Mouse (Mus musculus) embryonic facial prominence, embryonic 11.5 days (tissue): ENCODE measurements around the gene Aff1. TPM values are rescaled to one million over a fixed set of nuclear protein-coding genes. Genes with fewer than 3 reads are reported as not detected.
A peak's percentile ranks its signal among the peaks of the same experiment; 100 is the strongest.

Experiments
- ATAC-seq: fragments of 200-750 bp; cut with Nextera tagmentation; replicated peaks from 2 replicates; pipeline ENCODE4 v1.8.0; 2017; ENCODE audit warnings: low read depth; ENCODE audit not compliant: insufficient number of reproducible peaks, low FRiP score, low TSS enrichment
- DNase-seq: peaks from one replicate; pipeline ENCODE4 v3.0.0-alpha.2; 2015; ENCODE audit warnings: low spot score
- H3K27ac ChIP-seq: fragments of 300-500 bp; sonication (generic); replicated peaks from 2 replicates; pipeline ENCODE4 v1.5.1; 2014; ENCODE audit warnings: mild to moderate bottlenecking, low read depth, low read length, control low read depth
- H3K27me3 ChIP-seq: fragments of 300-500 bp; sonication (generic); 2 replicates; pipeline ENCODE4 v1.6.1; 2014; ENCODE audit warnings: mild to moderate bottlenecking, low read length, moderate library complexity, mixed read lengths; ENCODE audit not compliant: control insufficient read depth, insufficient read depth
- H3K36me3 ChIP-seq: fragments of 300-500 bp; sonication (generic); replicated peaks from 2 replicates; pipeline ENCODE4 v1.6.1; 2014; ENCODE audit warnings: low read depth, mild to moderate bottlenecking, low read length, moderate library complexity, mixed read lengths; ENCODE audit not compliant: control insufficient read depth, insufficient read depth
- H3K4me1 ChIP-seq: fragments of 300-500 bp; sonication (generic); 2 replicates; pipeline ENCODE4 v1.6.1; 2014; ENCODE audit warnings: low read length, mixed read lengths; ENCODE audit not compliant: control insufficient read depth, insufficient read depth
- H3K4me2 ChIP-seq: fragments of 300-500 bp; sonication (generic); 2 replicates; pipeline ENCODE4 v1.6.1; 2014; ENCODE audit warnings: low read depth, mild to moderate bottlenecking, control low read depth, low read length, moderate library complexity
- H3K4me3 ChIP-seq: fragments of 300-500 bp; sonication (generic); 2 replicates; pipeline ENCODE4 v1.5.1; 2014; ENCODE audit warnings: low read depth, low read length, control low read depth
- H3K9ac ChIP-seq: fragments of 300-500 bp; sonication (generic); replicated peaks from 2 replicates; pipeline ENCODE4 v1.6.1; 2014; ENCODE audit warnings: mild to moderate bottlenecking, control low read depth, low read length
- H3K9me3 ChIP-seq: fragments of 300-500 bp; sonication (generic); replicated peaks from 2 replicates; pipeline ENCODE4 v1.6.1; 2016; ENCODE audit warnings: mild to moderate bottlenecking, low read length, inconsistent platforms, mixed read lengths; ENCODE audit not compliant: control insufficient read depth
- WGBS: fragments of 180-500 bp; shearing (Covaris S2); extraction: QIAGEN DNeasy Blood & Tissue Kit; methylation state at CpG from one replicate; pipeline ENCODE4 v1.1.7; 2014; 5-methylcytosine and 5-hydroxymethylcytosine counted together
- polyA plus RNA-seq: library from polyadenylated mRNA; unstranded; fragments of >200 nt; fragmentation: Nextera tagmentation; extraction: Ambion mirVana; gene quantifications from 2 replicates; pipeline ENCODE4 v1.2.1, GENCODE M21; 2014

The Aff1 gene
- 6.1 and 6.9 TPM in 2 replicates for polyA plus RNA-seq

GRCm38 (mm10) chr5:103691624-103692530, at the start of gene Aff1:
TSS of gene Aff1 (plus strand) at chr5:103692374.
- DNase-seq = peak; percentile 75
- no peak within 1 kb of the TSS for H3K27ac ChIP-seq
- H3K27me3 ChIP-seq = peaks cover 21% of the 10 kb centered on the region
- peak within 1 kb of the TSS; percentile 57 for H3K4me3 ChIP-seq
- ATAC-seq = peak; percentile 79
- H3K9me3 ChIP-seq = no peaks in the 10 kb centered on the region
- WGBS = 2% methylated on average over 49 of the region's 50 CpGs
- peak within 1 kb of the TSS; percentile 47 for H3K9ac ChIP-seq
- no peaks in the 10 kb centered on the region for H3K4me1 ChIP-seq
- peak within 1 kb of the TSS; percentile 99 for H3K4me2 ChIP-seq
- H3K36me3 ChIP-seq = no peaks in the 10 kb centered on the region

- H3K27ac ChIP-seq = no peak overlapping the region
- H3K9me3 ChIP-seq = no peaks in the 10 kb centered on the region
- no peaks in the 10 kb centered on the region for H3K27me3 ChIP-seq
- no peaks in the 10 kb centered on the region for H3K4me1 ChIP-seq
- no peak for DNase-seq
- no peak overlapping the region for H3K4me3 ChIP-seq
- H3K4me2 ChIP-seq = no peak overlapping the region
- 90% methylated on average over 1 of the region's 1 CpGs for WGBS
- no peak for ATAC-seq
- H3K9ac ChIP-seq = no peak overlapping the region
- H3K36me3 ChIP-seq = no peaks in the 10 kb centered on the region
These were observed 48.0 kb upstream of the Aff1 start for GRCm38 (mm10) chr5:103644167-103644566.

- Histone ChIP-seq H3K4me2 (no peak overlapping the region), H3K4me3 (no peak overlapping the region), H3K9me3 (no peaks in the 10 kb centered on the region), H3K9ac (no peak overlapping the region), H3K27me3 (no peaks in the 10 kb centered on the region), H3K27ac (no peak overlapping the region), H3K4me1 (no peaks in the 10 kb centered on the region), H3K36me3 (no peaks in the 10 kb centered on the region)
- 81% methylated on average over 3 of the region's 3 CpGs for WGBS
- no peak for ATAC-seq
- DNase-seq = no peak
These were observed 44.9 kb upstream of the Aff1 start for GRCm38 (mm10) chr5:103647320-103647719.

GRCm38 (mm10) chr5:103654225-103654624, 37.9 kb upstream of the Aff1 start:
- Histone ChIP-seq H3K27ac (no peak overlapping the region), H3K4me3 (no peak overlapping the region), H3K4me2 (no peak overlapping the region), H3K4me1 (no peaks in the 10 kb centered on the region), H3K36me3 (no peaks in the 10 kb centered on the region), H3K9ac (no peak overlapping the region), H3K27me3 (no peaks in the 10 kb centered on the region), H3K9me3 (no peaks in the 10 kb centered on the region)
- WGBS = 22% methylated on average over 6 of the region's 6 CpGs
- peak; percentile 75 for DNase-seq
- no peak for ATAC-seq

DNA sequence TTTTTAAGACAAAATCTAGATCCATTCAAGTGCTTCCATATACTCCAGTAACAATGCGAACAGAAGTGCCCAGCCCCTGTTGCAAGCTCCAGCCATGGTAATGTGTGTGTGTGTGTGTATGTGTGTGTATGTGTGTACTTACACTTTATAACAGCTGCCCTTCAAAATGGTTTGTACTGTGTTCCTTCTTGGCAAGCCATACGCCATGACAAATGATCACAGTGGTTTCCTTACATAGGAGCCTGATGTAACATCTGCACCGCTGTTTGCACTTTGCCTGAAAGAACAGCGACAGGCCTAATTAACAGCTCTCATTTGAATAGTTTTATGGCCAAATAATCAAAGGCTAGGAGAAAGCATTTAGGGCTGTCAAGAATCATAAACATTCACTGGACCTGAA, 37.4 kb upstream of the Aff1 start:
- Histone ChIP-seq H3K4me1 (no peaks in the 10 kb centered on the region), H3K27ac (no peak overlapping the region), H3K36me3 (no peaks in the 10 kb centered on the region), H3K4me3 (no peak overlapping the region), H3K4me2 (no peak overlapping the region; the same call in 1 of the 2 replicates), H3K9ac (no peak overlapping the region), H3K9me3 (no peaks in the 10 kb centered on the region), H3K27me3 (no peaks in the 10 kb centered on the region)
- no peak for ATAC-seq
- WGBS = 73% methylated on average over 4 of the region's 4 CpGs
- no peak for DNase-seq

DNA sequence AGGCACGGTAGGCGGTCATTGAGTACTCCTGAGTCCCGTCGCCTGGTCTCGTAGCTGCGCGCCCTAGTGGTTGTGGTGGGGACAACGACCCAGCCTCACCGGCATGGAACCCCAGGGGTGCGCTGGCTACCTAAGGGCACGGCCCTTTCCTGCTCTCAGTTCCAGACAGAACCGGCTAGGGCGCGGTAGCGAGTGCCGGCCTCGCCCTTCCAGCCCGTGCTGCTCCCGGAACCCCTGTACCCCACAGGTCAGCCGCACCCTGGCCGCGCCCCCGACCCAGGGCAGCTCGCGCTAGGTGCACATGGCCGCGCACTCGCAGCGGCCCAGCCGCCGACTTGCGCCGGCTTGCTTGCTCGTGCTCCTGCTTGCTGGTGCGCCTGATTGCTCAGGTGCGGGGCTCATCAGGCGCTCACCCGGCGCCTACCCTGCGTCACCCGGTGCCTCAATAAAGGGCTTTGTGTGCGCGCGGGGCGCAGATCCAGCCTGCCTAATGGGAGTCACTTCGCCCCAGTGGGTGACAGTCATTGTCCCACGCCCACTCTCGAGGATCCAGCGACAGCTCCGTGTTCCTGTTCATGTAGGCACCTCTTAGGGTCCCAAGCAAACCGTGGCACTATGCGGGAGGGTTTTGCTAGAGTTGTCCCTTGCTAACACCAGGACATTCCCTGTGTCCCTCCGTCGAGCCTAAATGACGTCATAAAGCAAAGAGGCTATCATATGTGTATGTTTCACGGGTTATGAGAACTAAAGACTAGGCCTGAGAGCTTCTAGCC, 36.6 kb upstream of the Aff1 start, which contains the start of gene 1700016H13Rik:
TSS of gene 1700016H13Rik (minus strand) at position 665 of the 773 bp plus-strand sequence.
- peak within 1 kb of the TSS; percentile 75 for H3K9ac ChIP-seq
- H3K27me3 ChIP-seq = no peaks in the 10 kb centered on the region
- no peaks in the 10 kb centered on the region for H3K36me3 ChIP-seq
- no peak within 1 kb of the TSS for H3K27ac ChIP-seq
- WGBS = under 1% methylated on average over 54 of the region's 56 CpGs
- H3K4me2 ChIP-seq = peak within 1 kb of the TSS; percentile 97
- DNase-seq (peak; percentile 82), ATAC-seq (peak; percentile 66)
- no peaks in the 10 kb centered on the region for H3K4me1 ChIP-seq
- H3K9me3 ChIP-seq = no peaks in the 10 kb centered on the region
- H3K4me3 ChIP-seq = peak within 1 kb of the TSS; percentile 56

- ATAC-seq (no peak), DNase-seq (peak; percentile 31)
- Histone ChIP-seq H3K27me3 (no peaks in the 10 kb centered on the region), H3K36me3 (no peaks in the 10 kb centered on the region), H3K9ac (no peak overlapping the region), H3K9me3 (no peaks in the 10 kb centered on the region), H3K4me3 (no peak overlapping the region), H3K4me2 (no peak overlapping the region), H3K27ac (no peak overlapping the region), H3K4me1 (no peaks in the 10 kb centered on the region)
- whole genome bisulfite sequencing = 68% methylated on average over 5 of the region's 5 CpGs
These were observed 33.3 kb upstream of the Aff1 start for GRCm38 (mm10) chr5:103658921-103659320.
